Mouse (Mus musculus): ENCODE data around the gene Pnkp. TPM values are rescaled to one million over a fixed set of nuclear protein-coding genes. Genes with fewer than 3 reads are reported as not detected.

Gene Pnkp
- 10 to 100 TPM; 27.1 to 27.7 TPM for total RNA-seq (2021)
- long read RNA-seq, experiment 1, transcript Pnkp-201 (16 exons, 2,184 nt) = major isoform, 14 of 39 reads
- long read RNA-seq, experiment 1, partial matches to known transcripts = 2 of 39 reads
- long read RNA-seq, experiment 1, other reads (novel, unspliced or antisense) = 19 of 39 reads
- long read RNA-seq, experiment 2, transcript Pnkp-201 (16 exons, 2,184 nt) = major isoform, 11 of 27 reads
- long read RNA-seq, experiment 2, partial matches to known transcripts = 6 of 27 reads
- long read RNA-seq, experiment 2, other reads (novel, unspliced or antisense) = 8 of 27 reads

GRCm38 (mm10) chr7:44857042-44857552 is at the start of gene Pnkp:
TSS of gene Pnkp (plus strand) at chr7:44857139.
- peak; percentile 89 to 92 for DNase-seq (ENCODE audit: low spot score in 2 of 2)

GRCm38 (mm10) chr7:44808927-44809326 is 48.0 kb upstream of the Pnkp start:
- no peak for DNase-seq (ENCODE audit: low spot score in 2 of 2)

DNA sequence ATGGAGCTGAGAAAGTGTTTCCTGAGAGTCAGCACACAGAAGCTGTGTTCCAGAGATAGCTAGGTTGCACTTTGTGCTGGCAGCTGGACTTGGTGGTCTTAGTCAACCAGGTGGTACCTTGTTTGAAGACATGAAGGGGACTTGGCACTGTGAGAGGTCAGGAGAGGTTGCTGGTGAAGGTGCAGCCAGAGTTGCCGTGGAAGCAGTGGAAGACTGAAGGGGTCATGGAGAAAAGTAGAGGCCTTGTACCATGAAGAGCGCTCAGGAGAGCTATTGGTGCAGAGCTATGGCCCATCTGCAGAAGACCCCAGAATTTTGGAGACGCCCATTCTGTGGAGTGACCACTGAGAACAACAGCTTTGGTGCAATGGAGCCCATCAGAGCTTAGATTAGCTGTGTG is 47.5 kb upstream of the Pnkp start:
- no peak for DNase-seq (ENCODE audit: low spot score in 2 of 2)

- no peak for DNase-seq (ENCODE audit: low spot score in 2 of 2)
Observed at GRCm38 (mm10) chr7:44810365-44810764, 46.6 kb upstream of the Pnkp start.

- no peak for DNase-seq (ENCODE audit: low spot score in 2 of 2)
Observed at GRCm38 (mm10) chr7:44810819-44811557, 46.0 kb upstream of the Pnkp start.

DNA sequence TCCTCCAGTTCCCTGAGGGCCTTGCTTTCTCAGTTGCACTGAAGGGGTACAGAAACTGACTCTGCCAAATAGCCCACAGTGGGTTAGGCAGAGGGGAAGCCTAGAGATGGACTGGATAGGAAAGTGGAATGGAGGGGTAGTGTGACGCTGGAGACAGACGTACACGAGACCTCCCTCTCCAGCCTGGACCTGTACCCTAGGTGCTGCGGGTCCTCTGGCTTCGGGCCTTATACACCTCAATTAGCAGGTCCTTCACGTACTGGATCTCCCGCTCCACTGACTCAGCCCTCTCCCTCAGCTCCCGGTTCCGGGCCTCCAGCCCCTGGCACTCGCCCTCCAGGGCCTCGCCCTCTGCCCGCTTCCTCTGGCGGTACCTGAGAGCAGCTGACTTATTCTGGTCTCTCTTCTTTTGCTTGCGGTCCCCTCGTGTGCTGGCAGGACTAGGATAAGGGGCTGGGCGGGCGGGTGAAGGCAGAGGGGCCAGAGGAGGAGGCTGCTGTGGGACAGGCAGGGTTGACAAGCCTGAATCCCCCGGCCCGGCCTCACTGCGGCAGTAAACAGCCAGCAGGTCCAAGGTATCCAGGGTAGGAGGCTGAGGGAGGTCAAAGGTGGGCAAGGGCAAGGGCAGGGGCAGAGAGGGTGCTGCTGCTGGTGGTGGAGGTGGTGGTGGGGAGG is 44.2 kb upstream of the Pnkp start:
- DNase-seq (ENCODE audit: low spot score in 2 of 2) = no peak

DNA sequence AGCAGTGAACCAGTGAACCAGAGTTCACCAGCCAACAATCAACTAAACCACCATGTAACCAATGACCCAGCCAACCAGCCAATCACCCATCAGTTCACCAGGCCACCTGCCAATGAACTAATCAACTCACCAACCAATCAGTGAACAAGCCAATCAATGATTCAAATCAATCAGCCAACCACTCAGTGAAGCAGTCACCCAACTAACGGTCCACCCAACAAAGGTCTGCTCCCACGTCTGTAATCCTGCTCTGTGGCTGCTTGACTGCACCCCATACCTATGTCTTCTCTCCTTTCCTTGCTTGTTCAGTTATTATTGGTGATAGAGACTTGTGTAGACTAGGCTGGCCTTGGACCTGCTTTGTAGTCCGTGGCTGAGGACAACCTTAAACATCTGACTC is 43.0 kb upstream of the Pnkp start:
- no peak for DNase-seq (ENCODE audit: low spot score in 2 of 2)

DNA sequence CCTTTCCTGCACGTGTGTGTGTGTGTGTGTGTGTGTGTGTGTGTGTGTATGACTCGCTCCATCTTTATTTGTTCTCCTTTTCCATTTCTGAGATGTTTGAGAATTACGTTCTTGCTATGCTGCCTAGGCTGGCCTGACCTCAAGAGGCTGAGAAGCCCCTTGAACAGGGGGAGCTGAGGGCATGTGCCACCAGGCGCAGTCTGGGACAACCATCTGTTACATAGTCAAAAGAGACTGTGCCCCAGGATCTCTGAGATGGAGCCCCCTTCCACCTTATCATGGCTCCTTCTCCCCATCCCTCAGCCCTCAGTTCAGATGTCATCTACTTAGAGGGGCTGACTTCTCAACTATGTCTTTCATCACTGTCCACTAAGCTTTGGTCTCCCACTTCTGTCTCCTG is 42.5 kb upstream of the Pnkp start:
- DNase-seq (ENCODE audit: low spot score in 2 of 2) = no peak

GRCm38 (mm10) chr7:44814952-44815553 is 41.9 kb upstream of the Pnkp start:
- no peak for DNase-seq (ENCODE audit: low spot score in 2 of 2)

DNA sequence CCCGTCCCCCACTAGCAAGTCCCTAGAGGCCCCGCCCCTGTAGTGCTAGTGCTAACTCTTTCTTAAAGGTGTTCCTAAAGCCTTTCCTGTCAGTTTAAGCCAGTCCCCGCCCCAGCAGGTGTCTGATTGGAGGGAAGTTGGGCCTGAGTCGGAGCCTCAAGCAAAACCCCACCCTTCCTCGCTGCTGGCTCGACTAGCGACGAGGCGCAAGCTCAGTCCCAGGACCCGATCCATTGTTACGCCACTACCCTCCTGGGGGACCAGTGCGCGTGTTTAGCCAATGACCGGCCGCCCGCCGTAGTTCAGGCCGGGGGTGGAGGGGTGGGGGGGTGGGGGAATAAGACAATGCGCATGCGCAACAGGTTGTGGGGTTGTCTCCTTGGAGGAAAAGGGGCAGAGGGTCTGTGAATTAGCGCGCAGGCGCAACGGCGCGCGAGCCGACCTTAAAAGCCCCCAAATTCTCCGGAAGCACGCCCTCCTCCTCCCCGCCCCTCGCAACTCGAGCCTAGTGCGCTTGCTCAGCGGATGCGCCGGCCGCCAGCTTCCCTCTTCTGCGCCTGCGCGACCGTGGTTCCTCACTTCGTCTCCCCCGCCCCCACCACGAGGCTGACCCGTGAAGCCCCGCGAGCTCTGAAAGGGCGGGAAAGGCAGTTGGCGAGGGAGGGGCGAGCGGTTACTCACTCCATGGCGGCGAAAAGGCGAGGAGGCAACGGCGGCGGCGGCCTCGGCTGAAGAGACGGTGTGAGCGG is 41.0 kb upstream of the Pnkp start, which contains the start of the genes Nup62 and Il4i1:
Gene Nup62 (plus strand): TSS at position 368 of the 749 bp plus-strand sequence.
Gene Il4i1 (plus strand): TSS at position 667 of the 749 bp plus-strand sequence.
- DNase-seq (ENCODE audit: low spot score in 2 of 2) = peak; percentile 98 to 99

- peak in 1 of 2 experiments; percentile 38 for DNase-seq (ENCODE audit: low spot score in 2 of 2)
Observed at GRCm38 (mm10) chr7:44816470-44817021, 40.4 kb upstream of the Pnkp start, which contains the start of gene Atf5. TSS of gene Atf5 (minus strand) at chr7:44816658.

GRCm38 (mm10) chr7:44817441-44817840 is 39.5 kb upstream of the Pnkp start:
- DNase-seq (ENCODE audit: low spot score in 2 of 2) = no peak

GRCm38 (mm10) chr7:44818164-44818563 is 38.8 kb upstream of the Pnkp start:
- no peak for DNase-seq (ENCODE audit: low spot score in 2 of 2)

DNA sequence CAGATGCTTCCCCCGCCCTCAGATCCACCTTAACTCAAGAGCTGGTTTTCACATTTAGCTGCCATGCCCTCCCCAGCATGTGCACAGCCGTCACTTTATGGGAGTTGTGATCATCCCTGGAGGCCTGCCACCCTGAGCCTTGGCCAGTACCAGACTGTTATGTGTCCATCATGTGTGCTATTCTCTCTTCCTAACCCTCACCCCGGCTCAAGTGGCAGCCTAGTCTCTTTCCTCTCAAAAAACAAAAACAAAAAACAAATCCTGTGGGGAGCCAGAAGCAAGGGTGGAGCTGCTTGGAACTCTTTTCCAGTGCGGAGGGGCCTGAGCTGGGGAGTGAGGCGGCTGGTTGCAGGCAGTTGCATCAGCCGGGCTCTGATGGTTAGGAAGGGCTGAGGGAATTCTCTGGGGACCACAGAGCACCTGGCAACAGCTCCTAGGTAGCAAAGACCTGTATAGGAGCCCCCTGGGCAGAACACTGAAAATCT is 38.1 kb upstream of the Pnkp start:
- DNase-seq (ENCODE audit: low spot score in 2 of 2) = no peak

DNA sequence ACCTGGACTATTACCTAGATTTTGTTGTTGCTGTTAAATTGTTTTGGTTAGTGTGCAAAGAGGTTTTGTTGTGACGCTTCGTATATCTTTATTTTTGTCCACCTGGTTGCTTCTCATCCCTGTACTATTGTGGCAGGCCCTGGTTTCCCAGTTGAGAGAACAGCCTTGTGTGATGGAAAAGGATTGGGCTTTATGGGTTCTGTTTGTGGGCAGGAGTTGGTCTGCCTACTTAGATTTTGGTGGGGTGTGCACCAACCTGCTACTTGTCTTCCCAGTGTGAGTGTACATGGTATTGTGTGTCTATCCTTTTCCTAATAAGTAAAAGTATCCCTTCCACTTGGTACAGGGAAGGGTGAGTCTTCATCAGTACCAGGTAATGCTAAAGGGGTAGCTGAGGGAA is 37.5 kb upstream of the Pnkp start:
- DNase-seq (ENCODE audit: low spot score in 2 of 2) = no peak

DNA sequence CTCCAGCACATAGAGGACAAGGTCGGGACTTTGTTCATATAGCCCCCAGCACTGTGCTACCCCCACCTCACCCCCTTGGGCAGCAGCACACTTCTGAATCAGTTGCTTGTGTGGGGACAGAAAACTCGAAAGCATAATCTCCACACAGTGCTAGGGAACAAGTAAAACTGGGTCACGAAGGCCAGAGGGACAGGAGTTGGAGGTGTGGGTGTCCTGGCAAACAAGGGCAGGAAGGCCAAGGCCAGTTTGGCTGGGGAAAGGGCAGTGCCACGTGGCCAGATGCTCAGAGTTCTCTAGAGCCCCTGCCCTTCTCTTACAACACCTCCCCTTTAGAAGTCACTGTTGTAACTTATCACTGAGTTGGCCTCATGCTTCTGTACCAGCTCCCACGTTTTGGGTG is 37.1 kb upstream of the Pnkp start:
- DNase-seq (ENCODE audit: low spot score in 2 of 2) = no peak

GRCm38 (mm10) chr7:44820525-44820924 is 36.4 kb upstream of the Pnkp start:
- DNase-seq (ENCODE audit: low spot score in 2 of 2) = no peak

DNA sequence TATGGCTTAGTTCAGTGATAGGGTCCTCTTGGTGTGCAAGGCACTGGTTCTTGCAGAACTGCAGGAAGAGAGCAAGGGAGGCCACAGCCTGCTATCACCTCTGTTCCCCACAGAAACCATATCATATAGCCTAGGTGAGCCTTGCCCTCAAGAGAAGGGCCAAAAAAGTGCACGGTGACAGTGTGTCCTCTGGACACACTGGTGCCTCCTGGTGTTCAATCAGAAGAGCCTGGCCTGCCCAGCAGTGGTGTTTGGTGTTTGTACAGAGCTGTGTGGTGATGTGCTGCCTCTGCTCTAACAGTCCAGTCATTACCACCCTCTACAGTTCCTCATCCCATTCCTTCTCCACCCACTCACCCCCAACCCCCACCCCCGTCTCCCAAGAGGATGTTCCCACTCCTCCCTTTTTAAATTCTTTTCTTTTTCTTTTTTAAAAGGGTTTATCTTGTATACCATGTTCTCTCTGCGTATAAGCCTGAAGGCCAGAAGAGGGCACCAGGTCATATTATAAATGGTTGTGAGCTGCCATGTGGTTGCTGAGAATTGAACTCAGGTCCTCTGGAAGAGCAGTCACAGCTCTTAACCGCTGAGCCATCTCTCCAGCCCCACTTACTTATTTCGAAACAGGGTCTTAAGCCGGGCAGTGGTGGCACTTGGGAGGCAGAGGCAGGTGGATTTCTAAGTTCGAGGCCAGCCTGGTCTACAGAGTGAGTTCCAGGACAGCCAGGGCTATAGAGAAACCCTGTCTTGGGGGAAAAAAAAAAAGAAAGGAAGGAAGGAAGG is 35.1 kb upstream of the Pnkp start:
- peak in 1 of 2 experiments; percentile 0 for DNase-seq (ENCODE audit: low spot score in 2 of 2)

GRCm38 (mm10) chr7:44823409-44823808 is 33.5 kb upstream of the Pnkp start:
- DNase-seq (ENCODE audit: low spot score in 2 of 2) = peak in 1 of 2 experiments; percentile 3

Data from left cerebral cortex, adult 18-20 months (tissue).